Mouse (Mus musculus): ENCODE measurements around the gene Pabpc4.

- no peak for TF ChIP-seq GATA1 (IDR thresholded peaks at IDR 0.05; ENCODE audit: borderline replicate concordance, low read length)
- no peak for TF ChIP-seq CTCF (IDR thresholded peaks at IDR 0.05; ENCODE audit: low read depth, low read length)
- TF ChIP-seq TAL1 (conservative IDR thresholded peaks at IDR 0.05; ENCODE audit: low read depth, low read length): no peak
- no peak for TF ChIP-seq POLR2AphosphoS5 (IDR thresholded peaks at IDR 0.05; ENCODE audit: insufficient replicate concordance, low read depth, low read length)
Observed at GRCm38 (mm10) chr4:123293661-123294443, 31.7 kb downstream of the Pabpc4 start.
